Comparison of ENCODE assay signal across 8 mouse cellular contexts in genomic region chrX:75095369-75096162, GRCm38 (mm10). TPM values are rescaled to one million over a fixed set of nuclear protein-coding genes. Genes with fewer than 3 reads are reported as not detected.
A peak's percentile ranks its signal among the peaks of the same experiment; 100 is the strongest.
DNase-seq lines count a peak whose midpoint lies in the region; ATAC-seq and TF ChIP-seq lines count a peak whose summit lies in the region.

Dkc1 (plus strand) TSS chrX:75095854.

- no peaks in the 10 kb centered on the region for H3K27me3 ChIP-seq in embryonic facial prominence, embryonic 13.5 days
- H3K27me3 ChIP-seq in kidney, adult 2 months (replicated peaks; ENCODE audit: control insufficient read depth, insufficient read depth, low read length) = no peaks in the 10 kb centered on the region
- no peaks in the 10 kb centered on the region for H3K27me3 ChIP-seq in limb, embryonic 12.5 days
- no peaks in the 10 kb centered on the region for H3K27me3 ChIP-seq in midbrain, embryonic 15.5 days (replicated peaks)
- H3K27me3 ChIP-seq in spleen, adult 2 months (ENCODE audit: control insufficient read depth, insufficient read depth, low read length) = no peaks in the 10 kb centered on the region

- 23% methylated on average over 29 of the region's 29 CpGs for WGBS in embryonic facial prominence, embryonic 13.5 days
- WGBS in kidney, adult 2 months = 2% methylated on average over 29 of the region's 29 CpGs
- WGBS in limb, embryonic 12.5 days = 21% methylated on average over 29 of the region's 29 CpGs
- WGBS in midbrain, embryonic 15.5 days = 26% methylated on average over 29 of the region's 29 CpGs
- WGBS in spleen, adult 2 months = 29% methylated on average over 29 of the region's 29 CpGs

- TF ChIP-seq POLR2A in kidney, adult 2 months (IDR thresholded peaks at IDR 0.05; ENCODE audit: low read depth, low read length) = peak; percentile 18
- peak; percentile 39; the same call in 1 of the 2 replicates for TF ChIP-seq POLR2A in spleen, adult 2 months (IDR thresholded peaks at IDR 0.05; ENCODE audit: low read depth, low read length)

- H3K27ac ChIP-seq in embryonic facial prominence, embryonic 13.5 days = peak within 1 kb of the TSS; percentile 73; the same call in 1 of the 2 replicates
- H3K27ac ChIP-seq in kidney, adult 2 months (ENCODE audit: insufficient read depth, low read depth, low read length) = peak within 1 kb of the TSS; percentile 88; the same call in 1 of the 2 replicates
- peak within 1 kb of the TSS; percentile 79 for H3K27ac ChIP-seq in limb, embryonic 12.5 days
- H3K27ac ChIP-seq in midbrain, embryonic 15.5 days = peak within 1 kb of the TSS; percentile 72
- H3K27ac ChIP-seq in spleen, adult 2 months (ENCODE audit: insufficient read depth, low read length) = peak within 1 kb of the TSS; percentile 74

- ATAC-seq in embryonic facial prominence, embryonic 13.5 days (ENCODE audit: insufficient number of reproducible peaks, insufficient read depth, low FRiP score, low TSS enrichment, low read depth) = peak; percentile 99
- peak; percentile 99 for ATAC-seq in limb, embryonic 12.5 days (ENCODE audit: insufficient number of reproducible peaks, insufficient read depth, low FRiP score, low TSS enrichment, low read depth)
- ATAC-seq in midbrain, embryonic 15.5 days (replicated peaks) = peak; percentile 100

- no peaks in the 10 kb centered on the region for H3K4me1 ChIP-seq in embryonic facial prominence, embryonic 13.5 days
- no peaks in the 10 kb centered on the region for H3K4me1 ChIP-seq in kidney, adult 2 months (ENCODE audit: control insufficient read depth, insufficient read depth, low read length)
- H3K4me1 ChIP-seq in limb, embryonic 12.5 days (replicated peaks) = no peaks in the 10 kb centered on the region
- no peaks in the 10 kb centered on the region; the same call in 1 of the 2 replicates for H3K4me1 ChIP-seq in midbrain, embryonic 15.5 days
- peaks cover 2% of the 10 kb centered on the region; the same call in 1 of the 2 replicates for H3K4me1 ChIP-seq in spleen, adult 2 months (ENCODE audit: control insufficient read depth, insufficient read depth, insufficient read length)

- peak; percentile 93 for DNase-seq in 3134 (ENCODE audit: extremely low read depth, insufficient read length, low spot score)
- peak; percentile 92 to 93 for DNase-seq in adrenal gland, postnatal 36 days
- peak; percentile 93 to 96 for DNase-seq in heart, adult 18-20 months
- peak; percentile 96 for DNase-seq in kidney, adult 2 months
- DNase-seq in spleen, adult 2 months (ENCODE audit: low read depth in 1 of 2, low spot score in 2 of 2) = peak; percentile 89 to 90

- no peak for TF ChIP-seq CTCF in kidney, adult 2 months (conservative IDR thresholded peaks at IDR 0.05; ENCODE audit: insufficient read depth, insufficient read length, low read depth, low read length)
- no peak for TF ChIP-seq CTCF in spleen, adult 2 months (IDR thresholded peaks at IDR 0.05; ENCODE audit: extremely low read depth, insufficient read depth, insufficient read length, insufficient replicate concordance)

- no peaks in the 10 kb centered on the region for H3K9me3 ChIP-seq in embryonic facial prominence, embryonic 13.5 days
- no peaks in the 10 kb centered on the region for H3K9me3 ChIP-seq in limb, embryonic 12.5 days
- no peaks in the 10 kb centered on the region for H3K9me3 ChIP-seq in midbrain, embryonic 15.5 days

- H3K4me2 ChIP-seq in embryonic facial prominence, embryonic 13.5 days = peak within 1 kb of the TSS; percentile 60
- peak within 1 kb of the TSS; percentile 53 for H3K4me2 ChIP-seq in limb, embryonic 12.5 days
- peak within 1 kb of the TSS; percentile 56 for H3K4me2 ChIP-seq in midbrain, embryonic 15.5 days

- peak within 1 kb of the TSS; percentile 73 for H3K9ac ChIP-seq in embryonic facial prominence, embryonic 13.5 days
- peak within 1 kb of the TSS; percentile 65 for H3K9ac ChIP-seq in limb, embryonic 12.5 days (replicated peaks)
- H3K9ac ChIP-seq in midbrain, embryonic 15.5 days = peak within 1 kb of the TSS; percentile 47

- peak within 1 kb of the TSS; percentile 57 for H3K4me3 ChIP-seq in embryonic facial prominence, embryonic 13.5 days
- peak within 1 kb of the TSS; percentile 93 for H3K4me3 ChIP-seq in kidney, adult 2 months (ENCODE audit: insufficient read depth, low read depth, low read length)
- H3K4me3 ChIP-seq in limb, embryonic 12.5 days (replicated peaks) = peak within 1 kb of the TSS; percentile 53
- H3K4me3 ChIP-seq in midbrain, embryonic 15.5 days = peak within 1 kb of the TSS; percentile 54
- H3K4me3 ChIP-seq in spleen, adult 2 months (ENCODE audit: extremely low read depth, insufficient read depth, insufficient read length) = peak within 1 kb of the TSS; percentile 74

- peaks cover 5% of the 10 kb centered on the region for H3K36me3 ChIP-seq in embryonic facial prominence, embryonic 13.5 days
- H3K36me3 ChIP-seq in kidney, adult 2 months (ENCODE audit: control insufficient read depth, insufficient read depth, low read length) = no peaks in the 10 kb centered on the region; the same call in 1 of the 2 replicates
- peaks cover 14% of the 10 kb centered on the region for H3K36me3 ChIP-seq in limb, embryonic 12.5 days
- H3K36me3 ChIP-seq in midbrain, embryonic 15.5 days (replicated peaks) = no peaks in the 10 kb centered on the region
- H3K36me3 ChIP-seq in spleen, adult 2 months (ENCODE audit: control insufficient read depth, insufficient read depth, low read length) = no peaks in the 10 kb centered on the region

RNA-seq across cellular contexts. Expression of gene Dkc1, which starts in this region (rescaled TPM):
- 10 to 100 TPM; 39.9 to 50.8 TPM for total RNA-seq in adrenal gland, postnatal 36 days (2021)
- polyA plus RNA-seq in embryonic facial prominence, embryonic 13.5 days (2015; fragmentation: Nextera tagmentation; extraction: Ambion mirVana) = 149 and 158 TPM in 2 replicates
- 10 to 100 TPM; 17.1 to 23.3 TPM for total RNA-seq in heart, adult 18-20 months (2021)
- 8.2 and 10.8 TPM in 2 replicates for polyA plus RNA-seq in kidney, adult 2 months (2012; rRNA removed)
- 148 and 153 TPM in 2 replicates for polyA plus RNA-seq in limb, embryonic 12.5 days (2016; fragmentation: Nextera tagmentation; extraction: Ambion mirVana)
- polyA plus RNA-seq in midbrain, embryonic 15.5 days (2015; fragmentation: Nextera tagmentation; extraction: Ambion mirVana) = 58.5 and 59.8 TPM in 2 replicates
- 11.9 and 12.9 TPM in 2 replicates for polyA plus RNA-seq in spleen, adult 2 months (2012; rRNA removed)

Comparison
In these comparisons a context has a peak if more than half of its experiments do, and no peak if none do; other contexts are left out.
1. Peak in every context shown above with its lines: DNase-seq, ATAC-seq, H3K4me3 ChIP-seq and H3K27ac ChIP-seq.